Mouse (Mus musculus): ENCODE measurements around the gene Sirpb1a.
"Not testable (repeated sequence)": the region's sequence is repeated elsewhere in the genome, so short reads cannot be mapped to it uniquely, and the experiment has no call there.

The Sirpb1a gene

GRCm38 (mm10) chr3:15426447-15426846 lies at the start of gene Sirpb1a:
Gene Sirpb1a (minus strand): TSS chr3:15426520.
- DNase-seq (ENCODE audit: low read depth, low spot score) = not testable (repeated sequence)

GRCm38 (mm10) chr3:15474831-15475230 lies 48.5 kb upstream of the Sirpb1a start:
- not testable (repeated sequence) for DNase-seq (ENCODE audit: low read depth, low spot score)

- DNase-seq (ENCODE audit: low read depth, low spot score) = not testable (repeated sequence)
Measured at GRCm38 (mm10) chr3:15470158-15470557, 43.8 kb upstream of the Sirpb1a start.

- not testable (repeated sequence) for DNase-seq (ENCODE audit: low read depth, low spot score)
Measured at GRCm38 (mm10) chr3:15443936-15444335, 17.6 kb upstream of the Sirpb1a start.

GRCm38 (mm10) chr3:15439844-15440243 lies 13.5 kb upstream of the Sirpb1a start:
- not testable (repeated sequence) for DNase-seq (ENCODE audit: low read depth, low spot score)

- no peak for DNase-seq (ENCODE audit: low read depth, low spot score)
Measured at GRCm38 (mm10) chr3:15427917-15428316, 1.6 kb upstream of the Sirpb1a start.

GRCm38 (mm10) chr3:15355690-15356089 lies 70.6 kb downstream of the Sirpb1a start:
- not testable (repeated sequence) for DNase-seq (ENCODE audit: low read depth, low spot score)

- not testable (repeated sequence) for DNase-seq (ENCODE audit: low read depth, low spot score)
Measured at GRCm38 (mm10) chr3:15350318-15350717, 76.0 kb downstream of the Sirpb1a start.

- DNase-seq (ENCODE audit: low read depth, low spot score) = not testable (repeated sequence)
Measured at GRCm38 (mm10) chr3:15345606-15346005, 80.7 kb downstream of the Sirpb1a start.

- DNase-seq (ENCODE audit: low read depth, low spot score) = no peak
Measured at GRCm38 (mm10) chr3:15340287-15340686, 86.0 kb downstream of the Sirpb1a start.

GRCm38 (mm10) chr3:15334182-15334581 lies 92.1 kb downstream of the Sirpb1a start:
- no peak for DNase-seq (ENCODE audit: low read depth, low spot score)

GRCm38 (mm10) chr3:15332063-15332462 lies 94.3 kb downstream of the Sirpb1a start, which contains the start of gene Gm9733:
Gene Gm9733 (minus strand): TSS chr3:15332302.
- DNase-seq (ENCODE audit: low read depth, low spot score) = no peak

GRCm38 (mm10) chr3:15331545-15331944 lies 94.8 kb downstream of the Sirpb1a start:
- no peak for DNase-seq (ENCODE audit: low read depth, low spot score)

GRCm38 (mm10) chr3:15329549-15329948 lies 96.8 kb downstream of the Sirpb1a start:
- no peak for DNase-seq (ENCODE audit: low read depth, low spot score)

Measured in embryo, embryonic 11.5 days (tissue).